Mouse (Mus musculus) adrenal gland, postnatal 10 days (tissue): Measurements from ENCODE around the gene Frat2. TPM values are rescaled to one million over a fixed set of nuclear protein-coding genes. Genes with fewer than 3 reads are reported as not detected.

Experiments
- DNase-seq: peaks from one replicate; pipeline ENCODE4 v3.0.0; 2021; ENCODE audit warnings: mixed read lengths
- total RNA-seq, 2 experiments: library from RNA; stranded (reverse); gene quantifications; 2 replicates each; pipeline ENCODE4 v1.2.3; 2021

The Frat2 gene
- total RNA-seq, 2 experiments from 2014 or later = 4.8 to 7.1 TPM

DNA sequence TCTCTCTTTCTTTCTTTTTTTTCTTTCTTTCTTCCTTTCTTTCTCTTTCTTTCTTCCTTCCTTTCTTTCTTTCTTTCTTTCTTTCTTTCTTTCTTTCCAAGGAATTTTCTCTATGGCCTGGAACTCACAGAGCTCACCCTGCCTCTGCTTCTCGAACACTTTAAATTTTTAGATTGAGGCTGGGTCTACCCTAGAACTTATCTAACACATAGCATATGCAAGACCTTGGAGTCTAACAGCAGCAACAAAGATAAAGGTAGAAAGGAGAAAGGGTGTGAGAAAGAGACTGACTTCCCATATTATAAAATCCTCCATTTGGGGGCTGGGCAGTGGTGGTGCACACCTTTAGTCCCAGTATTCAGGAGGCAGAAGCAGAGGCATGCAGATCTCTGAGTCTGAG, 25.3 kb downstream of the Frat2 start:
- no peak for DNase-seq

DNA sequence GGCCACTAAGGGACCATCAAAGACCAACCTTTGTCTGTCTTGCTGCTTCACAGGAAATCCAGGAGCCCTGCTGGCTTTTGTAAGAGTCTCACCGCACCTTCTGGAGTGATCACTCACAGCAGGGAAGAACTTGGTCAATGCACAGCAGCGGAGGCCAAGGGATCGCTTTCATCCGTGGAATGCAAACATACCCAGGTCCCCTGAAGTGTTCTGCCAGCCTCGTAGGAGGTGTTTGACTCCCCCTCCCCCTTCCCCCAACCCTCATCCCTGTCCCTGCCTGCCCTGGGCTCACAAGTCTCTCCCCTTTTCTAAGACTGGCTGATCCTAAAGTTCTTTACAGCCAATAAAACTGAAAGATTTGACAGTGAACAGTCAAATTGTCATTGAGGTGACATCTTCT, 26.5 kb downstream of the Frat2 start:
- DNase-seq = no peak

DNA sequence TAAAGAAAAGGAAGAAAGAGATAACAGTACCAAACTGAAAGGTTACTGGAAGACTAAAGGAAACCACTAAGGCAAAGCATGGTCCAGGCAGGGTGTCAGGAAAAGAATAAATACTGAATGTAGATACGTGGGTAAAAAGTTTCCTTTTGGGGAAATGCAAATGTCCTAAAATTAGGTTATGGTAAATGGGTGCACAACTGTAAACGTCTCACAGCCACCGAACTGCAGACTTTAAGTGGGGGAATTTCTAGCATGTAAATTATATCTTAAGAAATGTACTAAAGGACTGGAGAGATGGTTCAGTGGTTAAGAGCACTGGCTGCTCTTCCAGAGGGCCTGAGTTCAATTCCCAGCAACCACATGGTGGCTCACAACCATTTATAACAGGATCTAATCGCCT, 29.2 kb downstream of the Frat2 start:
- DNase-seq = no peak

DNA sequence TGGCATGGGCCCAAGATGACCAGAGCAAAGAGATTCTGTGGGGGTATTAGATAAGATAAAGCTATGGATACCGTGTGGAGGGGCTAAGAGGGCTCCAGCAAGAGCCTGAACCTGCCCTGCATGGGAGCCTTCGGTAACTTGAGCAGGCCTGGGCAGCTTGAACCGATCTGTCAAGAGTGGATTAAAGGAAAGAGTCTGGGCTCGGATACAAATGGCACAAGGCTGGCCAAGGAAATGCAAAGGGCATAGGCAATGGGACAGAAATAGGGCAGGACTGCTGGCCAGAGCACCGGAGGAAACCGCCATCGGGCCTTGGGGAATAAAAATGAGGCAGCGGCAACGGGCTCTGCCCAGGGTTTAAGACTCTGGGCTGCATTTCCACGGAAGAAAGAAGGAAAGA, 30.6 kb downstream of the Frat2 start:
- DNase-seq = peak; percentile 66

DNA sequence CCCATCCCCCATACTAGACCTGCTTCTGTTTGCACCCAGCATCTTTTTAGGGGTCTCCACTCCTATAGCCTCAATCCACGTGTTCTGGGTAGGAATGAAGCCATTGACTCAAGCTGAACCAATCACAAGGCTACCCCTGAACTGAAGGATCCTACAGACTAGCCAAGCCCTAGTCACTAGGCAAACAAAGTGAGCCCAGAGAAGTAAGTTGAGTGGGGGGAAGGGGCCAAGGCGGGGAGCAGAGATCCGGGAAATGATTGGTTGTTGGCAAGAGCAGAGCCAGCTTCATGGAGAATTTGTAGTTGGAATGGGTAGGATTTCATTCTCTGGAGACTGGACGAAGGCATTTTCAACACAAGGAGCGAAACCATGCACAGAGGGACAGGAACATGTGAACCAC, 31.0 kb downstream of the Frat2 start:
- peak; percentile 50 for DNase-seq

DNA sequence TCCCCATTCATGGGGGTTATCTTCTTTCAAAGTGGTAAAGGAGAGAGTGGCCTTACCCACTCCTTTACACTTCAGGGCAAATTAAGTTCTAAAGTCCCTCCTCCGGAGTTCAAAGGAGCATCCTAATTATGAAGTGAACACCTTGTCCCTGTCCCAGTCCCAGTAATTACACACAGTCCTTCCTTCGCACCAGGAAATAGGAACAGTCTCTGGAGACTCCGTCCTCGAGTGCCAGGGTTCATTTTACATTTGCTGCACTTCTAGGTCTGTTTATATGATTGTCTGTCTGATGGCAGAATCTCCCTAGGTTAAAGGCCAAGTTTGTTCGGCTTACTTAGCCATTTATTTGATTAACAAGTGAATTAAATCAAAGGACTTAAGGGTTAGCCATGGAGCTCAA, 31.5 kb downstream of the Frat2 start:
- no peak for DNase-seq

DNA sequence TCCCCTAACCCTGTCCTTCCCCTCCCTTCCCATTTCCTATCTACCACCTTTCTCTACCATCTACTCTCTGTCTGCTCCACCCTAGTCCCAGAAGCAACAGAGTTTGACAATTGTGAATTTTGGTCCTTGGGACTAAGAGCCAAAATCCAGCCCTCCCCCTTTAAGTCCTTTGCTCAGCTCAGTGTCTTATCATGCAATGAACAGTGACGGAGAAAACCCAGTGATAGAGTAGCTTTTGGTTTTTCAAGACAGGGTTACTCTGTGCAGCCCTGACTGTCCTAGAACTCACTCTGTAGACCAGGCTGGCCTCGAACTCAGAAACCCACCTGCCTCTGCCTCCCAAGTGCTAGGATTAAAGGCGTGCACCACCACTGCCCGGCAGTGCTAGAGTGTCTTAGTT, 34.6 kb downstream of the Frat2 start:
- DNase-seq = no peak

DNA sequence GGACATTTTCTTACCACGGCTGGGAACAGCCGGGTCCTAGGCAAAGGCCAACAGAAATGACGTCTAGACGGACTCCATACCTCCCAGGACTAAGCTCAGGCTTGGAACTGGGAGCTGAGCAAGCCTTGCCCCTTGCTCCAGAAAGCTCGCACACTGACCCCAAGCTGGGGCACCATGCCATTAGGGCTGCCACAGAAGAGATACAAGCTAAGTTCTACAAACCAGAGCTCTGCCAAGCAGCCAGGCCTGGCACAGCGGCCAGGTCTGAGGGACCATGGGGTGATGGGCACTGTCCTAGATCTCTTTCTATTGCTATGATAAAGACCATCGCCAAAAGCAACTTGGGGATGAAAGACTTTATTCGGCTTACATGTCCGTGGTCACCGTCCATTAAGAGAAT, 35.4 kb downstream of the Frat2 start:
- DNase-seq = peak; percentile 77

DNA sequence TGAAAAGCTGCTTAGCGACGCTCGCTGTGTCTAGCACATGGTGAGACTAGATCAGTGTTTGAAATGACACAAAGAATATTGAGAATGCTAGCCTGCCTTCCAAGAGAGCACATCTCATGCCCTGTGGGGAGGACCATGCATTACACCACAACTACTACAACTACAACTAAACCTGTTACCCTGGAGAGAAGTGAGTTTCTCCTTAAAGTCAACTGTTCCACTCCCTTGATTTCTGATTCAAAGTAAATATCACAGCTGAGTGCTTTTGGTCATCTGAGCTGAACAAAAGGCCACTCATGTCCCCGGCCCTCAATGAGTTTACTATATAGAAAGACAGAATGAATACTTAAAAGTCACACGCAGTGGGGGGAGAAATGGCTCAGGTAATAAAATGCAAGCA, 37.9 kb downstream of the Frat2 start:
- DNase-seq = no peak

DNA sequence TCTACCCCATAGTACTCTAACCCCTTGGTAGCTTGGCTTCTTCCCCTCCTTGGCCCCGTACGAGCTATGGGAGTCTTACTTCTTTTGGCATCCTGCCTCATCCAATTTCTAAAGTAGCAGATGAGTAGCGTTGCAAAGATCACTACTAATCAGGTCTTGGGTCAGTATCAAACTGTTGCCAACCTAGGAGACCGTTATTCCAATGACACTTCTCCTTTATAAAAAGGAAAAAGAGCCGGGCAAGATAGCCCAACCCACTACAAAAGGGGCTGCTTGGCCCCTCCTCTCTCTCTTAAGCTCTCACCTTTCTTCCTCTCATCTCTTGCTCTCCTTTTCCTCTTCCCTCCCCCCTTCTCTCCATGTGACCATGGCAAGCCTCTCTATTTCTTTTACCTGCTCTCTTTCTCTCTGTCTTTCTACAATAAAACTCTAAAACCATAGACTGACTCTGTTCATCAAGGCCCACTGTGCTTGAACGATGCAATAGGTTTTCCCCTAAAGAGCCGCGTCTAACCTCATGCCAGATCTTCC, 39.8 kb downstream of the Frat2 start:
- no peak for DNase-seq

DNA sequence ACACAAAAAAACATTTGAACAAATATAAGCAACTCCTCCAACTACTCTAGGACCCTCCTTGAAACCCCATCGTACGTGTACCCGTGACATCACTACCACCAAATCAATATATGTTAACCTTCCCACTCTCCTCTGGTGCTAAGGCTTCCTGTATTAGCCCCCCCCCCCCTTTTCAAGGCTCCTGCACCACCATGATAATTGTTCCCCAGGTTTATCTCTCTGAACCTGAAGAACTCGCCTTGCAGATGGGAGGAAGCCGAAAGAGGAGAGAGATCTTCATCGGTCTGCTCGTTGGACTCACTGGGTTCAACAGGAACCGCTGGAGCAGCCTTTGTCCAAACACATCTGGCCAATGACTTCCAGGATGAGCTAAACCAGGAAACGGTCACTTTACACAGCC, 40.4 kb downstream of the Frat2 start:
- no peak for DNase-seq

DNA sequence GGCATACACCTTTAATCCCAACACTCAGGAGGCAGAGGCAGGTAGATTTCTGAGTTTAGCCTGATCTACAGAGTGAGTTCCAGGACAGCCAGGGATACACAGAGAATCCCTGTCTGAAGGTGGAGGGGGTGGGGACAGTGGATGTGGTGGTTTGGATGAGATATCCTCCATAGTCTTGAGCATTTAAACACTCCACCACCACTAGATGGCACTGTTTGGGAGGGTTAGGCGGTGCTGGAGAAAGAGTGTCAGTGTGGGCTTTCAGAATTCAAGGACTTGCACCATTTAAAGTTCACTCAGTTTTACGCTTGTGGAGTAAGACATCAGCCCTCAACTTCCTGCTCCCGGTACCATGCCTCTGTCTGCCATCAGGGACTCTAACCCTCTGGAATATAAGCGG, 42.1 kb downstream of the Frat2 start:
- no peak for DNase-seq

DNA sequence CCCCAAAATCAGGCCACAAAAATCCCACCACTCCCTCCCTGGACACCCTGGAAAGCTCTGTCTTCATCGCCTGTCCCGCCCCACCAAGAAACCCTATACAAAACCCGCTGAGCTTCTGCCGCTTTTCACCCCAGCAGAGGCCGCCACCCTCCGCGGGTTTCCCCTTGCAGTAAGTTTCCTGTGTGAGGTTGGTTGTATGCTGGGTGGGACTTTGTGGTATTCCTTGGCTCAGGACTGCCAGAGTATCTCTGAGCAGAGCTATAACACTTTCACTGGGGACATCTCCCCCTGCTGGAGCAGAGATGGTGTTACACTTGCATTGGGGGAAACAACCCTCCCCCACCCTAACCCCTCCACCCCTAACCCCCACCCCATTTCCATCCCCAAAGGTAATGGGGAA, 44.6 kb downstream of the Frat2 start:
- DNase-seq = no peak

DNA sequence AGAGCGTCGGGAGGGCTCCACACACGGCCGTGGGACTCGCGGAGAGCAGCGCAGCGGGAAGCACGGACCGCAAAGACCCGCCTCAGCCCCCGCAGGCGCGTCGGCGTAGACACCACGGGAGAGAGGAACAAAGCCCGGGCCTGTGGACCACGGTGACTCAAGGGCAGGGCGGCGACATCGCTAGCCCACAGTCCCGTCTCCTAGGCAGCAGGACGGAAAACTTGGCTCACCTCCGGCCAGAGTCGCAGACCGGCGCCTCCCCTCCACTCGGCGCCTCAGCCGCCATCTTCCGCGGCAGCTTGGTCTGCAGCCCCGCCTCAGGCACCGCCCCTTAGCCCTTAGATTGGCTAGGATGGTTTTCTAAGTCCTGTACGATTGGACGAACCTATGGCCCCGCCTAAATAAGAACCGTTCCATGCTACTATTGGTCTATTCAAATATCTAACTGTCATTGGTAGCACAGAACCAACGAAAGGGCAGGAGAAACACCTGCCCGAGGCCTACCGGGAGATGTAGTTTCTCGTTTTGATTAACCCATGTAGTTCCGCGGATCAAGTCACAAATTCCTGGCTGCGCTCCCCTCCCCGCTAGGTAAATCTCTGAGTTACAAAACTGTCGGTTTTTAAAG, 46.1 kb downstream of the Frat2 start, which contains the start of gene Arhgap19:
Gene Arhgap19 (minus strand): TSS at position 306 of the 628 bp plus-strand sequence.
- DNase-seq = peak; percentile 92

DNA sequence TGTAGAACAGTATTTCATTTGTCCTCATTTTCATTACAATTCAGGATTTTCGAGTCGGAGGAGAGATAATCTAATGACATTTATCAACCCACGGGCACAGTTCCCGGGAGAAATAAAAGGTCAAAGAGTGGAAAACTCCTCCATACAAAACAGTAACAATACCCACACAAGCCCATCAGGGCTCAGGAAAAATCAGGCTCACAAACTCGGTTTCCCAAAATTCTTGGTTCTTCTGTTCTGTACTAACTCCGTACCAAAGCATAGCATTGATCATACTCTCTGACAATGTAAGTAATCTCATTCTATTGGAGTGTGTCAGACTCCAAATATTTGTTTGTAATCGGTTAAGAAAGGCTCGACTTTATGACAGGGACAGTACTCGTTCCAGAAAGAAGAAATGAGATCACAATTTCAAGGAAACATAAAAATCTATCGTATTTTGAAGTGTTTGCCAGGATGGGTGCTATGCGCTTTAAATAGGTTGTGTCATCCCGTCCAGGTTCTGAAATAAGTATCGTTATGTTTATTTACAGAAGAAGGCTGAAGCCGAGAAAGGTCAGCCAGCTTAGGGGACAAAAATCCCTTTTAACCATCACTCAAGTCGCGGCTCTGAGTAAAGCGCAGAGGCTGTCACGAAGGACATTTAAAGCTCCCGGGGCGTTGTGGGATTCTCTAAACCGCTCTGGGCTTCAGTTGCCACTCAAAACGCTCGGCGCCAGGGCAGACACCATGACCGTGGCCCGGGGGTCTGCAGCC, 46.8 kb downstream of the Frat2 start:
- peak; percentile 22 for DNase-seq

DNA sequence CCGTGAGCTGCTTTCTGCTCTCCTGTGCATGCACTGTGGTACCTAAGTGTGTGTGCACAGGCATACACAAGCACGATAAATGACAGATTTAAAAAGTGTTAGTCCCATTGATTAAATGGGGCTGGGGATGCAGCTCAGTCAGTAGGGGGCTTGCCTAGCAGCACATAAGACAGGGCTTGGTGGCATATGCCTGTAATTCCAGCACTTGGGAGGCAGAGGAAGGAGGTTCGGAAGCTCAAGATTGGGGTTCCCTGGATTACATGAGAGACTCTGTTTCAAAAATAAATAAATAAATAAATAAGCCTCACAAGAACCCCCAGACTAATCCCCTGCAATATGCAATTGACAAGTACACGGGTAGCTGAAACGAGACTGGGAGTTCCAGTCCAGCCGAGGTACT, 47.5 kb downstream of the Frat2 start:
- DNase-seq = no peak

DNA sequence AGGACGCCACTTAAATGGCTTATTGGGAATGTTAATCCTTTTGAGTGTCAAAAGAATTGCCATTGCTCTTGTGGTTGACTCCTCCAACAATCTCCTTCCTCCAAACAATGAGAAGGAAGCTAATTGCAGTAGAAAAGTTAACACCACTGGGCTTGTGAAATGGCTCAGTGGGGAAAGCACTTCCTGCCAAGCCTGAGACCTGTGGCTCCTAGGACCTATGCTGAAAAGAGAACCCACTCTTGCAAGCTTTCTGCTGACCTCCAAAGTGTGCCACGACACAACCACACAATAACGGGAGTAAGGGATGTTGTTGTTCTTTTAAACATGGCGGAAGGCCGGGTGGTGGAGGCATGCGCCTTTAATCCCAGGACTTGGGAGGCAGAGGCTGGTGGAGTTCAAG, 50.4 kb downstream of the Frat2 start:
- DNase-seq = no peak

DNA sequence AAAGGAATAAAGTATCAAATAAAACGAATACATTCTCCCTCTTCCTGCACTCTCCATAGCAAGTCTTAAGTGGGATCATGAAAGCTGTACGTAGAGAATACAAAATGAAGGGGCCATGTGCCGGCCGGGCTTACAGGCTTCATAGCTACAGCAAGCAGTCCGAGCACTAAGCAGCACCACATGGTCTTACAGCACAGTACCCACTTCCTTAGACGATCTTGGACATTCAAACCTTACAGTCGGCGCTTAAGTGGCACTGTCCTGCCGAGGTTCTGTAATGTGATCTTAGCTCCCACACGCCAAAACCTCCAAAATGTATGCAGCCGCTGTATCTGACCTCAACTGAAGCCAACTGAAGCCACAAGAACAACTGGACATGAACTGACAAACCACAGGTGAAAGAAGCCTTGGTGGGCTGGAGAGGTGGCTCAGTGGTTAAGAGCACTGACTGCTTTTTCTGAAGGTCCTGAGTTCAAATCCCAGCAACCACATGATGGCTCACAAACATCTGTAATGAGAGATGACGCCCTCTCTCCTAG, 51.1 kb downstream of the Frat2 start:
- DNase-seq = no peak

DNA sequence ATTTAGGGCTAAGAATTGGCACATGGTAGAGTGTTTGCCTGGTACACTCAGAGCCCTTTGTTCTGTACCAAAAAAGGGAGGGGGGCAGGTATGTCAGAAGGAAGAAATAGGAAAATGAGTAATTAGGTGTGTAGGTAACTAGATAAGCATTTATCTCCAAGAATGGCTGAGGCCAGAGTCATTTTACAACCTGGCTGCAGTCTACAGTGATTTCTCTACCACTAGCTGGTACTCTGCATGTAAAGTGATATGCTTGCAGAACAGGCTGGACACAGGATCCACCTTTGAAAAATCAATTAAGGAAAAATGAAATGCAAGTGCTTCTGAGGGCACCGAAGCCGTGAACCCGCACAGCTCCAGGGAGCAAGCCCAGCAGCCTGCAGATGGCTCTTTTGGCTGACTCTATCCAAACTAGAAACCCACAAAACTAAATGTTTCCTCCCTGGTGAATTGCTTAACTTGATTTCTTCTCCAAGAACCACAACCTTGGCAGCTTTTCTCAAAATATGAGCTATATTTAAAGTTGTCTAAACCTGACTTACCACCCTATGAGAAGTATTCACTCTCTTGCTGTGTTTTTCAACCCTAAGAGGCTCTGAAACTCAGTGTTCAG, 51.7 kb downstream of the Frat2 start:
- peak; percentile 20 for DNase-seq
